Mouse (Mus musculus) embryonic fibroblast, embryonic 13.5 days (primary cell): Measurements from ENCODE around the gene Scrn2.

Experiments used
- CTCF ChIP-seq: IDR thresholded peaks from 2 replicates; pipeline ENCODE4 v1.5.1; 2011; ENCODE audit warnings: mild to moderate bottlenecking, control low read depth, low read length, moderate library complexity, borderline replicate concordance; ENCODE audit not compliant: insufficient read depth
- POLR2A ChIP-seq: IDR thresholded peaks from 2 replicates; pipeline ENCODE4 v1.6.1; 2011; ENCODE audit warnings: low read depth, mild to moderate bottlenecking, control low read depth, low read length, moderate library complexity

GRCm38 (mm10) chr11:97050944-97051586, 21.3 kb downstream of the Scrn2 start:
- TF ChIP-seq CTCF (no peak), POLR2A (no peak)
